Mouse (Mus musculus) CH12.LX (cell line): ENCODE data around the gene Sult5a1. TPM values are rescaled to one million over a fixed set of nuclear protein-coding genes. Genes with fewer than 3 reads are reported as not detected.
A peak's percentile ranks its signal among the peaks of the same experiment; 100 is the strongest.

Source experiments
- DNase-seq: peaks from one replicate; pipeline ENCODE4 v3.0.0-alpha.2; 2013; ENCODE audit errors: extremely low read depth
- H3K27ac ChIP-seq: 2 replicates; pipeline ENCODE4 v1.5.1; 2012; ENCODE audit warnings: low read depth, mild to moderate bottlenecking, control low read depth, moderate library complexity; ENCODE audit not compliant: insufficient read depth
- H3K27me3 ChIP-seq: replicated peaks from 2 replicates; pipeline ENCODE3; 2012; ENCODE audit warnings: inconsistent platforms
- H3K36me3 ChIP-seq, 2 experiments: replicated peaks in 1 of 2; 2 replicates each; pipeline versions ENCODE3 to v1.6.1; 2012; ENCODE audit warnings: inconsistent platforms in 1 of 2, low read length in 1 of 2, mild to moderate bottlenecking in 1 of 2, mixed read lengths in 1 of 2, moderate library complexity in 1 of 2; ENCODE audit not compliant: control insufficient read depth in 1 of 2, insufficient read depth in 1 of 2
- H3K4me1 ChIP-seq, 2 experiments: 2 replicates each; pipeline ENCODE4 v1.6.1; 2012; ENCODE audit warnings: inconsistent platforms in 1 of 2, moderate library complexity in 1 of 2; ENCODE audit not compliant: insufficient read depth in 2 of 2, control insufficient read depth in 1 of 2
- H3K4me2 ChIP-seq: 2 replicates; pipeline ENCODE4 v1.6.1; 2012; ENCODE audit warnings: low read depth, mild to moderate bottlenecking, control low read depth; ENCODE audit not compliant: poor library complexity, insufficient read depth, severe bottlenecking
- H3K4me3 ChIP-seq, 3 experiments: fragments of 150-350 bp in 1 of 3; sonication (generic) in 1 of 3; replicated peaks in 1 of 3; 2 replicates each; pipeline versions ENCODE3 to v1.5.1; 2011 to 2012; ENCODE audit warnings: low read depth in 2 of 3, low read length in 2 of 3, mild to moderate bottlenecking in 2 of 3, moderate library complexity in 2 of 3, control low read depth in 1 of 3, improper control_type of control experiment in 1 of 3, inconsistent platforms in 1 of 3, mixed read lengths in 1 of 3; ENCODE audit not compliant: poor library complexity in 1 of 3
- H3K79me2 ChIP-seq: replicated peaks from 2 replicates; pipeline ENCODE4 v1.6.1; 2012; ENCODE audit warnings: mild to moderate bottlenecking, moderate library complexity; ENCODE audit not compliant: control insufficient read depth, poor library complexity, insufficient read depth, severe bottlenecking; ENCODE audit errors: extremely low read depth
- H3K9ac ChIP-seq: 2 replicates; pipeline ENCODE4 v1.6.1; 2012; ENCODE audit warnings: low read depth, mild to moderate bottlenecking, control low read depth, moderate library complexity; ENCODE audit not compliant: insufficient read depth
- H3K9me3 ChIP-seq: replicated peaks from 2 replicates; pipeline ENCODE3; 2012; ENCODE audit warnings: low read length, inconsistent platforms, mixed read lengths
- CHD1 ChIP-seq: IDR thresholded peaks from 2 replicates; pipeline ENCODE4 v1.6.1; 2012; ENCODE audit warnings: low read depth, low read length, improper control_type of control experiment, inconsistent platforms
- CTCF ChIP-seq, 2 experiments: IDR thresholded peaks in 1 of 2; conservative IDR thresholded peaks in 1 of 2; 2 replicates each; pipeline ENCODE4 v1.5.1; 2011 to 2012; ENCODE audit warnings: low read depth in 2 of 2, low read length in 2 of 2, improper control_type of control experiment in 1 of 2, inconsistent platforms in 1 of 2, mild to moderate bottlenecking in 1 of 2, moderate library complexity in 1 of 2
- ELF1 ChIP-seq: IDR thresholded peaks from 2 replicates; pipeline ENCODE4 v1.6.1; 2014; ENCODE audit warnings: low read depth, mild to moderate bottlenecking, inconsistent platforms, low read length, improper control_type of control experiment
- EP300 ChIP-seq: IDR thresholded peaks from 2 replicates; pipeline ENCODE4 v1.6.1; 2011; ENCODE audit warnings: low read length, improper control_type of control experiment
- ETS1 ChIP-seq: conservative IDR thresholded peaks from 2 replicates; pipeline ENCODE4 v1.6.1; 2012; ENCODE audit warnings: low read depth, mild to moderate bottlenecking, inconsistent platforms, low read length, improper control_type of control experiment, moderate library complexity
- GABPA ChIP-seq: IDR thresholded peaks from 2 replicates; pipeline ENCODE4 v1.6.1; 2012; ENCODE audit warnings: low read depth, low read length, improper control_type of control experiment, inconsistent platforms; ENCODE audit not compliant: insufficient replicate concordance
- HCFC1 ChIP-seq: IDR thresholded peaks from 2 replicates; pipeline ENCODE4 v1.6.1; 2012; ENCODE audit warnings: low read depth, mild to moderate bottlenecking, inconsistent platforms, low read length, improper control_type of control experiment
- IRF4 ChIP-seq: IDR thresholded peaks from 2 replicates; pipeline ENCODE4 v1.6.1; 2014; ENCODE audit warnings: low read depth, mild to moderate bottlenecking, inconsistent platforms, low read length, improper control_type of control experiment
- JUN ChIP-seq: IDR thresholded peaks from 2 replicates; pipeline ENCODE4 v1.6.1; 2011; ENCODE audit warnings: low read depth, mild to moderate bottlenecking, low read length, improper control_type of control experiment, moderate library complexity; ENCODE audit not compliant: insufficient read depth
- JUND ChIP-seq: conservative IDR thresholded peaks from 2 replicates; pipeline ENCODE4 v1.6.1; 2011; ENCODE audit warnings: low read depth, low read length, improper control_type of control experiment
- KAT2A ChIP-seq: IDR thresholded peaks from 2 replicates; pipeline ENCODE4 v1.6.1; 2012; ENCODE audit warnings: low read length, improper control_type of control experiment, inconsistent platforms; ENCODE audit not compliant: insufficient replicate concordance
- MAZ ChIP-seq: IDR thresholded peaks from 2 replicates; pipeline ENCODE4 v1.6.1; 2012; ENCODE audit warnings: low read depth, mild to moderate bottlenecking, inconsistent platforms, low read length, improper control_type of control experiment, moderate library complexity
- MXI1 ChIP-seq: IDR thresholded peaks from 2 replicates; pipeline ENCODE4 v1.6.1; 2011; ENCODE audit warnings: mild to moderate bottlenecking, low read depth, low read length, improper control_type of control experiment
- NELFE ChIP-seq: IDR thresholded peaks from 2 replicates; pipeline ENCODE4 v1.6.1; 2011; ENCODE audit warnings: low read depth, low read length, improper control_type of control experiment
- NRF1 ChIP-seq: IDR thresholded peaks from 2 replicates; pipeline ENCODE4 v1.6.1; 2014; ENCODE audit warnings: low read depth, mild to moderate bottlenecking, inconsistent platforms, low read length, improper control_type of control experiment, moderate library complexity
- PAX5 ChIP-seq: IDR thresholded peaks from 2 replicates; pipeline ENCODE4 v1.6.1; 2012; ENCODE audit warnings: low read length, inconsistent platforms, mixed read lengths
- POLR2AphosphoS2 ChIP-seq: IDR thresholded peaks from 2 replicates; pipeline ENCODE4 v1.6.1; 2011; ENCODE audit warnings: low read depth, low read length, improper control_type of control experiment
- RAD21 ChIP-seq: IDR thresholded peaks from 2 replicates; pipeline ENCODE4 v1.6.1; 2011; ENCODE audit warnings: low read depth, mild to moderate bottlenecking, low read length, improper control_type of control experiment, moderate library complexity
- UBTF ChIP-seq: IDR thresholded peaks from 2 replicates; pipeline ENCODE4 v1.6.1; 2012; ENCODE audit warnings: low read depth, mild to moderate bottlenecking, inconsistent platforms, low read length, improper control_type of control experiment, moderate library complexity
- ZC3H11A ChIP-seq: IDR thresholded peaks from 2 replicates; pipeline ENCODE4 v1.6.1; 2012; ENCODE audit warnings: low read depth, mild to moderate bottlenecking, inconsistent platforms, low read length, improper control_type of control experiment
- ZKSCAN1 ChIP-seq: IDR thresholded peaks from 2 replicates; pipeline ENCODE4 v1.6.1; 2012; ENCODE audit warnings: low read depth, inconsistent platforms, low read length, improper control_type of control experiment, borderline replicate concordance
- ZMIZ1 ChIP-seq: IDR thresholded peaks from 2 replicates; pipeline ENCODE4 v1.6.1; 2012; ENCODE audit warnings: low read depth, mild to moderate bottlenecking, inconsistent platforms, low read length, improper control_type of control experiment
- ZNF384 ChIP-seq: IDR thresholded peaks from 2 replicates; pipeline ENCODE4 v1.6.1; 2012; ENCODE audit warnings: low read depth, low read length, improper control_type of control experiment, inconsistent platforms
- dilution Hi-C: fragments of 300-500 bp; cut with MboI; formaldehyde crosslinking; loops from 2 replicates; pipeline ENCODE4 v1.14.3; 2020; ENCODE audit warnings: low sequenced_read_pairs; ENCODE audit not compliant: extremely low pct_unique_long_range_greater_than_20kb, extremely low pct_ligation_motif_present
- in situ Hi-C: fragments of 300-500 bp; cut with MboI; formaldehyde crosslinking; loops from 3 replicates; pipeline ENCODE4 v1.14.3; 2019; ENCODE audit warnings: low sequenced_read_pairs, low pct_ligation_motif_present, low pct_unique_long_range_greater_than_20kb, mixed read lengths
- polyA plus RNA-seq: library from polyadenylated mRNA; unstranded; fragments of >175 nt; gene quantifications from 2 replicates; pipeline ENCODE4 v1.2.1, GENCODE M21; 2012; ENCODE audit warnings: low read depth; ENCODE audit not compliant: insufficient read length
- total RNA-seq, 2 experiments: library from RNA; depleted of rRNA; stranded (reverse); fragments of 300-350 nt in 1 of 2; fragments of >200 nt in 1 of 2; gene quantifications; 2 replicates each; pipeline ENCODE4 v1.2.3; 2012 to 2014

Sult5a1 gene
- total and polyA plus RNA-seq, 3 experiments = 0.68 TPM; not detected in 2

DNA sequence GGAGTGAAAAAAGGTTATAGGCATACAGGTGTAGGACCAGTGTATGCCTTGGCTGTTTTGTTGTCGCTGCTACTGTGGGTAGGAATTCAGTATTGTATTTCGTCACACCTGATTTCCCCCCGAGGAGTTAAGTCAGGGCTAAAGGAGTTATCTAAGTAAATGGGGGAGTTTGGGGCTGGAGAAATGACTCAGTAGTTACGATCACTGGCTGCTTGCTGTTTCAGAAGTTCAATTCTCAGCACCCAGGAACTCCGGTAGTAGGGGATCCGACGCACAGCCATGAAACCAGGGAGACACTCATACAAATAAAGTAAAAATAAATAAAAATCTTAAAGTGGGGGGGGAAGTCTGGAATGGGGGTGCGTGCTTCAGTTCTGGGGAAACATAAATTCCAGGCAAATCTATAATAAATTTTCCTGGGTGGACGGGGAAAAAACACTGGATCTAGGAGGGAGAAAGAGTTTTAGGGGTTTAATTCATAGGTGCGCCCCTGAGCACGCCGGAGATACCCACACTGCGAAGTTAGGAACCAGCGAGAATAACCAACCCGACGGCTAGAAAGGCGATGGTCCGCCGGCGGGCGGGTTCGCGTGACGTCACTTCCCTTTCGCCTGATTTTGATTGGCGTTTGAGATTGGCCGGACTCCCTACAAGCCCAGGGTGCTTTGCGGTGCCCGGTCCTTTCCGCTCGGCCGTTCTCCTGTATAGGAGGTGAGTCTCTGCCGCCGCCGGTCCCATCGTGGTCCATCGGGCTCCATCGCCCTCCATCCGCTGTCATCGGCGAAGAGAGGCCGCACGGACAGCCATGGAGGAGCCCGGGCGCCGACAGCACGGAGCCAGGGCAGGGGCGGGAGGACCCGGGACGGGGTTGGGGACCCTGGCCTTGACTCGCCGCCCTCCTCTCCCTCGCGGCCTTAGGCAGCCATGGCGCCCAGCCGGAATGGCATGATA lies 56.1 kb downstream of the Sult5a1 start, which contains the start of gene Rpl13 (continued):
- TF ChIP-seq ZNF384 = no peak; the same call in 1 of the 2 replicates
- peak; percentile 84; the same call in 1 of the 2 replicates for TF ChIP-seq CHD1
- peak; percentile 54; the same call in 1 of the 2 replicates for TF ChIP-seq JUN
- TF ChIP-seq KAT2A = peak; percentile 86; the same call in 1 of the 2 replicates
- TF ChIP-seq NELFE = peak; percentile 98
- TF ChIP-seq EP300 = peak; percentile 55
- no peak for TF ChIP-seq NRF1
- TF ChIP-seq MAZ = peak; percentile 37; the same call in 1 of the 2 replicates
- TF ChIP-seq ELF1 = peak; percentile 64; the same call in 1 of the 2 replicates
- peak; percentile 75; the same call in 1 of the 2 replicates for TF ChIP-seq JUND
- peak; percentile 90 for TF ChIP-seq HCFC1
- TF ChIP-seq PAX5 = no peak
- TF ChIP-seq ETS1 = no peak
- peak; percentile 96 for TF ChIP-seq ZMIZ1
- no peak for TF ChIP-seq ZKSCAN1
- TF ChIP-seq RAD21 = no peak
- peak; percentile 13; the same call in 1 of the 2 replicates for TF ChIP-seq GABPA
- TF ChIP-seq IRF4 = peak; percentile 74; the same call in 1 of the 2 replicates
- TF ChIP-seq ZC3H11A = no peak

DNA sequence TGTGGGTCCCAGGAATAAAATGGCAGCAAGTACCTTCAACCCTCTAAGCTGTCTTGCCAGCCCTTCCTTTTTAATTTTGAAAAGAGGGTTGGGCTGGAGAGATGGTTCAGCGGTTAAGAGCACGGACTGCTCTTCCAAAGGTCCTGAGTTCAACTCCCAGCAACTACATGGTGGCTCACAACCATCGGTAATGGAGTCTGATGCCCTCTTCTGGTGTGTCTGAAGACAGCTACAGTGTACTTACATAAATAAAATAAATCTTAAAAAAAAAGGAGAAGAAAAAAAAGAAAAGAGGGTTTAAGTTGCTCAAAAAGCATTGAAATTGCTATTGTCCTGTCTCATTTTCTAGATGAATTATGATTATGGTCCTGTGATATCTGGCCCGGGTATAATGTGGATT lies 56.9 kb downstream of the Sult5a1 start:
- H3K27ac ChIP-seq = no peak overlapping the region
- dilution Hi-C loops = no loop called here
- no peak overlapping the region for H3K4me3 ChIP-seq
- no peak overlapping the region for H3K4me2 ChIP-seq
- H3K9me3 ChIP-seq = no peaks in the 10 kb centered on the region
- in situ Hi-C loops = loop anchor here (10.0 kb wide), 1 partner anchor 196 kb away; no protein-coding TSS in a partner anchor
- H3K9ac ChIP-seq = peak overlapping the region; percentile 92; the same call in 1 of the 2 replicates
- peaks cover 22% of the 10 kb centered on the region for H3K79me2 ChIP-seq
- DNase-seq = no peak
- no peak for TF ChIP-seq MXI1
- no peak for TF ChIP-seq IRF4
- TF ChIP-seq EP300 = no peak
- TF ChIP-seq UBTF = 0 out of 2 replicates have a peak, but pooled peaks have one; percentile 3
- no peak for TF ChIP-seq POLR2AphosphoS2
- peak in 1 of 2 experiments; percentile 17; a peak in 1 of 4 replicates for TF ChIP-seq CTCF (conservative IDR thresholded peaks at IDR 0.05 in 1 of 2, IDR thresholded peaks at IDR 0.05 in 1 of 2; ENCODE audit: low read depth in 2 of 2, low read length in 2 of 2)
- TF ChIP-seq NELFE = no peak
- TF ChIP-seq JUND = no peak
- peaks cover 29 to 50% of the 10 kb centered on the region in 2 experiments for H3K36me3 ChIP-seq
- no peaks in the 10 kb centered on the region for H3K27me3 ChIP-seq
- peaks cover 3 to 18% of the 10 kb centered on the region in 2 experiments for H3K4me1 ChIP-seq
